Mouse (Mus musculus) liver, embryonic 14.5 days (tissue): ENCODE measurements around the gene Unc50. TPM values are rescaled to one million over a fixed set of nuclear protein-coding genes. Genes with fewer than 3 reads are reported as not detected.

Source experiments
- ATAC-seq: fragments of 200-750 bp; cut with Nextera tagmentation; 2 replicates; pipeline ENCODE4 v1.8.0; 2017; ENCODE audit warnings: moderate number of reproducible peaks, mild to moderate bottlenecking, moderate library complexity; ENCODE audit not compliant: insufficient read depth
- DNase-seq, 3 experiments: peaks; one replicate each; pipeline ENCODE4 v3.0.0-alpha.2; 2012 to 2013; ENCODE audit warnings: low read depth in 3 of 3, low spot score in 3 of 3
- H3K27ac ChIP-seq: fragments of 300-500 bp; sonication (generic); 2 replicates; pipeline ENCODE4 v1.5.1; 2014; ENCODE audit warnings: moderate library complexity, mild to moderate bottlenecking, control low read depth, inconsistent platforms
- H3K27me3 ChIP-seq: fragments of 300-500 bp; sonication (generic); 2 replicates; pipeline ENCODE4 v1.6.1; 2014; ENCODE audit warnings: mild to moderate bottlenecking, low read length, moderate library complexity; ENCODE audit not compliant: control insufficient read depth, insufficient read depth
- H3K36me3 ChIP-seq: fragments of 300-500 bp; sonication (generic); replicated peaks from 2 replicates; pipeline ENCODE4 v1.6.1; 2014; ENCODE audit warnings: low read depth; ENCODE audit not compliant: control insufficient read depth, insufficient read depth
- H3K4me1 ChIP-seq, 2 experiments: fragments of 200-500 bp in 1 of 2; fragments of 300-500 bp in 1 of 2; sonication (generic) in 1 of 2; replicated peaks; 2 replicates each; pipeline ENCODE4 v1.6.1; 2012 to 2014; ENCODE audit warnings: antibody characterized with exemption in 1 of 2, inconsistent platforms in 1 of 2, low read length in 1 of 2; ENCODE audit not compliant: control insufficient read depth in 2 of 2, insufficient read depth in 2 of 2
- H3K4me2 ChIP-seq: fragments of 300-500 bp; sonication (generic); 2 replicates; pipeline ENCODE4 v1.6.1; 2014; ENCODE audit warnings: low read depth, mild to moderate bottlenecking, control low read depth, moderate library complexity
- H3K4me3 ChIP-seq, 2 experiments: fragments of 200-500 bp in 1 of 2; fragments of 300-500 bp in 1 of 2; sonication (generic) in 1 of 2; 2 replicates each; pipeline ENCODE4 v1.5.1; 2012 to 2014; ENCODE audit warnings: low read depth in 2 of 2, low read length in 2 of 2, mild to moderate bottlenecking in 2 of 2, control low read depth in 1 of 2, inconsistent platforms in 1 of 2, moderate library complexity in 1 of 2; ENCODE audit not compliant: insufficient read depth in 1 of 2
- H3K9ac ChIP-seq: fragments of 300-500 bp; sonication (generic); replicated peaks from 2 replicates; pipeline ENCODE4 v1.6.1; 2014; ENCODE audit warnings: mild to moderate bottlenecking, control low read depth, moderate library complexity
- H3K9me3 ChIP-seq: fragments of 300-500 bp; sonication (generic); 2 replicates; pipeline ENCODE4 v1.6.1; 2016; ENCODE audit warnings: low read length, mixed read lengths; ENCODE audit not compliant: control insufficient read depth
- CTCF ChIP-seq: IDR thresholded peaks from 2 replicates; pipeline ENCODE4 v1.5.1; 2016; ENCODE audit warnings: antibody characterized with exemption, low read depth, control low read depth
- EP300 ChIP-seq: IDR thresholded peaks from 2 replicates; pipeline ENCODE4 v1.6.1; 2016; ENCODE audit warnings: antibody characterized with exemption, low read depth
- WGBS: fragments of 180-500 bp; shearing (Covaris S2); extraction: QIAGEN DNeasy Blood & Tissue Kit; methylation state at CpG from one replicate; pipeline ENCODE4 v1.1.7; 2014; ENCODE audit not compliant: insufficient replicate concordance; 5-methylcytosine and 5-hydroxymethylcytosine counted together
- polyA plus RNA-seq, 2 experiments: library from polyadenylated mRNA; depleted of rRNA in 1 of 2; stranded (reverse) in 1 of 2; unstranded in 1 of 2; fragments of >200 nt; fragmentation: Nextera tagmentation in 1 of 2; extraction: Ambion mirVana in 1 of 2; gene quantifications; 2 replicates each; pipeline versions ENCODE4 v1.2.1 to v1.2.3; 2012 to 2014

Gene Unc50
- polyA plus RNA-seq, 2 experiments: 42.1 to 82.9 TPM

- Histone ChIP-seq H3K27ac (no peak overlapping the region), H3K4me3 (no peak overlapping the region), H3K9me3 (no peaks in the 10 kb centered on the region), H3K4me2 (no peak overlapping the region), H3K9ac (no peak overlapping the region), H3K4me1 (no peaks in the 10 kb centered on the region), H3K36me3 (no peaks in the 10 kb centered on the region), H3K27me3 (no peaks in the 10 kb centered on the region)
- ATAC-seq (no peak), DNase-seq (no peak)
- WGBS: 32% methylated on average over 1 of the region's 1 CpGs
- TF ChIP-seq CTCF (no peak), EP300 (no peak)
These were observed 33.5 kb upstream of the Unc50 start for GRCm38 (mm10) chr1:37396481-37396880.

DNA sequence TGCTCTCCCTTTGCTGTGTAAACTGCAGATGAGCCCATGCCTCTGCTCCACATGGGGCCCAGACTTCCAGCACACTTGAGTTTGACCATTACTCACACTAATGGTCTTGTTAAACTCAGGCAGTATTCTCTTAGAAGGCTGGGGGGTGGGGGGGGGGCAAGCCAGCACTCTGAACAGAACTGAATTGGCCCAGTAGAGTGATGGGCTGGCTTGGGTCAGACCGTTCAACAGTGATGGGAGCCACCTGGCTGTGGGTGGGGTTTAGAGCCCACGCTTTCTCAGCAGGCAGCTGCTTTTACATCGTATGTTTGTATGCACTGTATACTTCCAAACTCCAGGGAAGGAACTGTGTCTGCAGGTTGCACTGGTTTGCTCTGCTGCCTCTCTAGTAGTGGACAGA lies 31.0 kb upstream of the Unc50 start:
- 67% methylated on average over 3 of the region's 3 CpGs for WGBS
- DNase-seq (no peak), ATAC-seq (no peak)
- H3K9ac ChIP-seq: no peak overlapping the region
- no peak overlapping the region for H3K4me2 ChIP-seq
- no peaks in the 10 kb centered on the region for H3K36me3 ChIP-seq
- TF ChIP-seq EP300: no peak
- no peak for TF ChIP-seq CTCF
- no peaks in the 10 kb centered on the region for H3K4me1 ChIP-seq
- no peak overlapping the region for H3K27ac ChIP-seq
- H3K4me3 ChIP-seq: no peak overlapping the region
- H3K9me3 ChIP-seq: no peaks in the 10 kb centered on the region
- H3K27me3 ChIP-seq: no peaks in the 10 kb centered on the region

- 72% methylated on average over 8 of the region's 8 CpGs for WGBS
- H3K4me1 ChIP-seq: no peaks in the 10 kb centered on the region
These were observed 30.2 kb upstream of the Unc50 start for GRCm38 (mm10) chr1:37399734-37400133.

DNA sequence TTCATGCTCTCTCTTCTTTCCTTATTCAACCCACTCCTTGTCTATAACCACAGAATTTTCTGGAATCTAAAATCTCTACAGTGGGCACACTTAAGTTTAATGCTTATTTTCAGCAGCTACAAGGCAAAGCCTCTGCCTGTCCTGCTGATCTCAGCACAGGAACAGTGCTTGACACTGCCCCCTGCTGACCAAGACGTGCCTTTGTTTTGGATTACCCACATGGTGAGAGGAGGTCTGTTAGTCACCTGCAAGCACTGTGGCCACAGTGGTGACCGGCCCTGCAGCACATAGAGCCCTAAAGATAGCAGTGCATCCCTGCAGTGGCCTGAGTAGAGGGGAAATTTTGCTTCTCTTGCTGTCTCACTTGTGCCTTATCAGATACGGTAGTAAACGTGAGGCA lies 28.3 kb upstream of the Unc50 start:
- Histone ChIP-seq H3K27me3 (no peaks in the 10 kb centered on the region), H3K4me1 (no peaks in the 10 kb centered on the region), H3K9ac (no peak overlapping the region), H3K4me3 (no peak overlapping the region), H3K36me3 (no peaks in the 10 kb centered on the region), H3K9me3 (no peaks in the 10 kb centered on the region), H3K4me2 (no peak overlapping the region), H3K27ac (no peak overlapping the region)
- no peak for TF ChIP-seq EP300
- TF ChIP-seq CTCF: peak; percentile 86
- ATAC-seq (no peak), DNase-seq (peak in 2 of 3 experiments; percentile 9 to 19)
- 45% methylated on average over 4 of the region's 4 CpGs for WGBS

More at GRCm38 (mm10) chr1:37399734-37400133, 30.2 kb upstream of the Unc50 start:
- Histone ChIP-seq H3K27ac (no peak overlapping the region), H3K27me3 (no peaks in the 10 kb centered on the region), H3K4me3 (no peak overlapping the region), H3K36me3 (no peaks in the 10 kb centered on the region), H3K4me2 (no peak overlapping the region), H3K9me3 (no peaks in the 10 kb centered on the region), H3K9ac (no peak overlapping the region)
- TF ChIP-seq CTCF: no peak
- no peak for TF ChIP-seq EP300
- no peak for DNase-seq
- ATAC-seq: no peak

GRCm38 (mm10) chr1:37405137-37405536 lies 24.8 kb upstream of the Unc50 start:
- no peaks in the 10 kb centered on the region for H3K9me3 ChIP-seq
- no peaks in the 10 kb centered on the region for H3K27me3 ChIP-seq
- 50% methylated on average over 2 of the region's 2 CpGs for WGBS
- no peaks in the 10 kb centered on the region for H3K4me1 ChIP-seq
- no peak for TF ChIP-seq EP300
- TF ChIP-seq CTCF: no peak
- no peak overlapping the region for H3K27ac ChIP-seq
- no peak overlapping the region for H3K9ac ChIP-seq
- ATAC-seq (no peak), DNase-seq (no peak)
- H3K36me3 ChIP-seq: no peaks in the 10 kb centered on the region
- no peak overlapping the region for H3K4me2 ChIP-seq
- no peak overlapping the region for H3K4me3 ChIP-seq
